Mouse (Mus musculus) limb, embryonic 11.5 days (tissue): Measurements from ENCODE around the gene Shld1. TPM values are rescaled to one million over a fixed set of nuclear protein-coding genes. Genes with fewer than 3 reads are reported as not detected.

Experiments used
- ATAC-seq: fragments of 200-750 bp; cut with Nextera tagmentation; 2 replicates; pipeline ENCODE4 v1.8.0; 2017; ENCODE audit warnings: low read depth; ENCODE audit not compliant: insufficient number of reproducible peaks, low FRiP score, low TSS enrichment
- DNase-seq: peaks from one replicate; pipeline ENCODE4 v3.0.0-alpha.2; 2015; ENCODE audit warnings: low spot score
- H3K27ac ChIP-seq: fragments of 300-500 bp; sonication (generic); replicated peaks from 2 replicates; pipeline ENCODE4 v1.5.1; 2014; ENCODE audit warnings: low read depth, mild to moderate bottlenecking, low read length
- H3K27me3 ChIP-seq: fragments of 300-500 bp; sonication (generic); 2 replicates; pipeline ENCODE4 v1.6.1; 2014; ENCODE audit warnings: mild to moderate bottlenecking, low read length, mixed read lengths; ENCODE audit not compliant: control insufficient read depth, insufficient read depth
- H3K36me3 ChIP-seq: fragments of 300-500 bp; sonication (generic); 2 replicates; pipeline ENCODE4 v1.6.1; 2014; ENCODE audit warnings: mild to moderate bottlenecking, low read length, moderate library complexity, mixed read lengths; ENCODE audit not compliant: control insufficient read depth, insufficient read depth
- H3K4me1 ChIP-seq: fragments of 300-500 bp; sonication (generic); 2 replicates; pipeline ENCODE4 v1.6.1; 2014; ENCODE audit warnings: low read length, mixed read lengths; ENCODE audit not compliant: control insufficient read depth, insufficient read depth
- H3K4me2 ChIP-seq: fragments of 300-500 bp; sonication (generic); 2 replicates; pipeline ENCODE4 v1.6.1; 2014; ENCODE audit warnings: low read depth, mild to moderate bottlenecking, moderate library complexity; ENCODE audit not compliant: severe bottlenecking
- H3K4me3 ChIP-seq: fragments of 300-500 bp; sonication (generic); 2 replicates; pipeline ENCODE4 v1.5.1; 2014; ENCODE audit warnings: low read depth, low read length
- H3K9ac ChIP-seq: fragments of 300-500 bp; sonication (generic); 2 replicates; pipeline ENCODE4 v1.6.1; 2014; ENCODE audit warnings: mild to moderate bottlenecking, low read length
- H3K9me3 ChIP-seq: fragments of 300-500 bp; sonication (generic); 2 replicates; pipeline ENCODE4 v1.6.1; 2016; ENCODE audit warnings: low read length; ENCODE audit not compliant: control insufficient read depth
- WGBS: fragments of 180-500 bp; shearing (Covaris S2); extraction: QIAGEN DNeasy Blood & Tissue Kit; methylation state at CpG from one replicate; pipeline ENCODE4 v1.1.7; 2014; 5-methylcytosine and 5-hydroxymethylcytosine counted together
- polyA plus RNA-seq: library from polyadenylated mRNA; unstranded; fragments of >200 nt; fragmentation: Nextera tagmentation; extraction: Ambion mirVana; gene quantifications from 2 replicates; pipeline ENCODE4 v1.2.1, GENCODE M21; 2014

Shld1 gene
- polyA plus RNA-seq, 1 experiment from 2014 or later: 17.2 TPM

DNA sequence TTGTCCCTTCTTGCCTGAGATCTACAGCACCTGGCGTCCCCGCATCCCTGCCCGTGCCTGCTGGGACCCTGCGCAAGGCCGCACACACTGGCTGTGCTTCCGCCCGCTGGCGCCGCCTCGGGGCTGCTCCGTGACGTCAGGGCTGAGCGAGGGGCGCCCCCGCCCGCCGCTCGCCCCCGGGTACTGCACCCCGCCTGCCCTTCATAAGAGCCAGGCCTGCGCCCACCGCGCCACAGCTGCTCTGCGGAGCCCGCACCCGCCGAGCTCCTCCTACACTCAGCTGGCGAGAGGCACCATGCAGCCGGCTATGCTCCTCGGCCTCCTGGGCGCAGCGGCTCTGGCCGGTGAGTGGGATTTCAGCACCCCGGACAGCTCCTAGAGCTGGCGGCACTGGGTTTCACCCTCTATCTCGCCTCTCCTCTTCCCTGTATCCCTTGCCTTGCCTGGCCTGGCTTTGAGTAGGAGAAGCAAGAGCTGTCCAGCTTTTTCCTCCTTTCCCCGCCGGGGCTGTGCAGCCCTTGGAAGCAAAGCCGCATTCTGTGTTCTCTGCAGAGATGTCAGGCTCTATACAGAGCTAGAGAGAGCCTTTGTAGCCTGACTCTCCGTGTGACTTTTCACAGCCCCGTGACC is 94.8 kb downstream of the Shld1 start:
- no peak overlapping the region for H3K9ac ChIP-seq

DNA sequence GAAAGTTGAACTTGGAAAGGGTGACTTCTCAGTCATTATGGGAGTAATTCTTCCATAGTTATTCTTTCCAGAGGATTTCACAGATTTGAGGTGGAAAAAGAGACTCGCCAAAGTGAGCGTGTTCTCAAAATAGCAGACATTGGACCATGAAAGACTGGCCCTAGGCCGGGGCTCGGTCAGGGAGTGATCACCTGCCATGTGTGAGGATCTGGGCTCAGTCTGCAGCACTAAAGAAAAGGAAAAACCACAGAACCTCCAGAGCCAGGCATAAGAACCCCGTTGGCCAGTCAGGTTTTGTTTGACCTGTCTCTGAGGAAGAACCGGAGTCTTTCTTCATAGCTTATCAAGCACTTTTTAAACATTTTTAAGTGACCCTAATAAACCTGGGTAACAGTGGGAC is 97.3 kb downstream of the Shld1 start:
- 78% methylated on average over 6 of the region's 6 CpGs for WGBS
- Histone ChIP-seq H3K27me3 (peaks cover 4% of the 10 kb centered on the region; the same call in 1 of the 2 replicates), H3K36me3 (no peaks in the 10 kb centered on the region), H3K27ac (no peak overlapping the region), H3K4me3 (no peak overlapping the region), H3K4me1 (no peaks in the 10 kb centered on the region), H3K4me2 (no peak overlapping the region), H3K9ac (no peak overlapping the region), H3K9me3 (no peaks in the 10 kb centered on the region)
- ATAC-seq (no peak), DNase-seq (no peak)

More for the DNA sequence above, 94.8 kb downstream of the Shld1 start:
- DNase-seq (peak; percentile 98), ATAC-seq (peak; percentile 99)
- WGBS: 2% methylated on average over 39 of the region's 41 CpGs
- Histone ChIP-seq H3K36me3 (no peaks in the 10 kb centered on the region), H3K4me1 (no peaks in the 10 kb centered on the region), H3K4me2 (peak overlapping the region; percentile 65), H3K9me3 (no peaks in the 10 kb centered on the region), H3K4me3 (peak overlapping the region; percentile 36), H3K27ac (no peak overlapping the region), H3K27me3 (peaks cover 4% of the 10 kb centered on the region; the same call in 1 of the 2 replicates)

DNA sequence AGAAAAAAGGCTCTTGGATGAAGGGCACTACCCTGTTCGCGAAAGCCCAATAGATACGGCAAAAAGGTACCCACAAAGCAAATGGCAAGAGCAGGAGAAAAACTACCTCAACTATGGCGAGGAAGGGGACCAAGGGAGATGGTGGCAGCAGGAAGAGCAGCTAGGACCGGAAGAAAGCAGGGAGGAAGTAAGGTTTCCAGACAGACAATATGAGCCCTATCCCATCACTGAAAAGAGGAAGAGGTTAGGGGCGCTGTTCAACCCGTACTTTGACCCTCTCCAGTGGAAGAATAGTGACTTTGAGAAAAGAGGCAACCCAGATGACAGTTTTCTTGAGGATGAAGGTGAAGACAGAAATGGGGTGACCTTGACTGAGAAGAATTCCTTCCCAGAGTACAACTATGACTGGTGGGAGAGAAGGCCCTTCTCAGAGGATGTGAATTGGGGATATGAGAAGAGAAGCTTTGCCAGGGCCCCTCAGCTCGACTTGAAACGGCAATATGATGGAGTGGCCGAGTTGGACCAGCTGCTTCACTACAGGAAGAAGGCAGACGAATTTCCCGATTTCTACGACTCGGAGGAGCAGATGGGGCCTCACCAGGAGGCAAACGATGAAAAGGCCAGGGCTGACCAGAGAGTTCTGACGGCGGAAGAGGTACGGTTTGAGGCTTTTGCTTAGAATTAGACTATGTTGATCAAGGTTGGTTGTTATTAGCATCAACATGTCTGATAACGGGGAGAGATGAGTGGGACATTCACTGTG is 106.9 kb downstream of the Shld1 start:
- Histone ChIP-seq H3K36me3 (no peaks in the 10 kb centered on the region), H3K9ac (no peak overlapping the region), H3K4me1 (no peaks in the 10 kb centered on the region), H3K9me3 (no peaks in the 10 kb centered on the region), H3K27ac (no peak overlapping the region), H3K27me3 (no peaks in the 10 kb centered on the region), H3K4me2 (no peak overlapping the region), H3K4me3 (no peak overlapping the region)
- 85% methylated on average over 19 of the region's 19 CpGs for WGBS
- no peak for ATAC-seq
- DNase-seq: no peak

DNA sequence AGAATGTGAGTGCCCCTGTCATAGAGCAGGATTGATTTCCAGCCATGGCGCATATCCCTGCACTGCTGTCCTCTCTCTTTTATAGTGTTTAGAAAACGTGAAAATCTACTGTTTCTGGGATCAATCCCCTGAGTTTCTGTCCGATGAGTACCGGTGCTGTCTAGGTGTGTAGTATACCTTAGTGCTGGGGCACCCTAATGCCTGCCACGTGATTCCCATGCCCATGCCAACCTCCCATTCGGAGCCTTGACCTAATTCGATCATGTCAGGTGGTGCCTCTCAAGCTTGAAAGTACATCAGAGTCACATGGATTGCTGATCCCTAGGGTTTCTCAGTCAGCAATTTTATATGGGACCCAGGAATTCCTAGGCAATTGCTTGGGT is 107.5 kb downstream of the Shld1 start:
- Histone ChIP-seq H3K9me3 (no peaks in the 10 kb centered on the region), H3K4me1 (no peaks in the 10 kb centered on the region), H3K4me3 (no peak overlapping the region), H3K27ac (no peak overlapping the region), H3K4me2 (no peak overlapping the region), H3K36me3 (no peaks in the 10 kb centered on the region), H3K27me3 (no peaks in the 10 kb centered on the region), H3K9ac (no peak overlapping the region)
- ATAC-seq (no peak), DNase-seq (no peak)
- 88% methylated on average over 7 of the region's 7 CpGs for WGBS

Other genes with a start within 250 kb of the Shld1 start
- 25.8 and 31.9 TPM in 2 replicates for gene Gpcpd1, start 99.2 kb upstream of the Shld1 start, polyA plus RNA-seq
- 0.11 and 0.16 TPM in 2 replicates for gene Chgb, start 94.3 kb downstream of the Shld1 start, polyA plus RNA-seq
- gene Trmt6, start 129.1 kb downstream of the Shld1 start, polyA plus RNA-seq: 38.2 and 47.6 TPM in 2 replicates
- gene Mcm8, start 129.2 kb downstream of the Shld1 start, polyA plus RNA-seq: 26.1 and 26.8 TPM in 2 replicates
- gene Crls1, start 159.7 kb downstream of the Shld1 start, polyA plus RNA-seq: 25.7 and 27.8 TPM in 2 replicates
- 0.14 and 0.60 TPM in 2 replicates for gene Lrrn4, start 194.0 kb downstream of the Shld1 start, polyA plus RNA-seq